Mouse (Mus musculus): ENCODE results near the gene Dhrs4. TPM values are rescaled to one million over a fixed set of nuclear protein-coding genes. Genes with fewer than 3 reads are reported as not detected.
A peak's percentile ranks its signal among the peaks of the same experiment; 100 is the strongest.

Gene Dhrs4
- polyA plus RNA-seq (2015; fragmentation: Nextera tagmentation; extraction: Ambion mirVana), result 81.2 and 83.4 TPM in 2 replicates

DNA sequence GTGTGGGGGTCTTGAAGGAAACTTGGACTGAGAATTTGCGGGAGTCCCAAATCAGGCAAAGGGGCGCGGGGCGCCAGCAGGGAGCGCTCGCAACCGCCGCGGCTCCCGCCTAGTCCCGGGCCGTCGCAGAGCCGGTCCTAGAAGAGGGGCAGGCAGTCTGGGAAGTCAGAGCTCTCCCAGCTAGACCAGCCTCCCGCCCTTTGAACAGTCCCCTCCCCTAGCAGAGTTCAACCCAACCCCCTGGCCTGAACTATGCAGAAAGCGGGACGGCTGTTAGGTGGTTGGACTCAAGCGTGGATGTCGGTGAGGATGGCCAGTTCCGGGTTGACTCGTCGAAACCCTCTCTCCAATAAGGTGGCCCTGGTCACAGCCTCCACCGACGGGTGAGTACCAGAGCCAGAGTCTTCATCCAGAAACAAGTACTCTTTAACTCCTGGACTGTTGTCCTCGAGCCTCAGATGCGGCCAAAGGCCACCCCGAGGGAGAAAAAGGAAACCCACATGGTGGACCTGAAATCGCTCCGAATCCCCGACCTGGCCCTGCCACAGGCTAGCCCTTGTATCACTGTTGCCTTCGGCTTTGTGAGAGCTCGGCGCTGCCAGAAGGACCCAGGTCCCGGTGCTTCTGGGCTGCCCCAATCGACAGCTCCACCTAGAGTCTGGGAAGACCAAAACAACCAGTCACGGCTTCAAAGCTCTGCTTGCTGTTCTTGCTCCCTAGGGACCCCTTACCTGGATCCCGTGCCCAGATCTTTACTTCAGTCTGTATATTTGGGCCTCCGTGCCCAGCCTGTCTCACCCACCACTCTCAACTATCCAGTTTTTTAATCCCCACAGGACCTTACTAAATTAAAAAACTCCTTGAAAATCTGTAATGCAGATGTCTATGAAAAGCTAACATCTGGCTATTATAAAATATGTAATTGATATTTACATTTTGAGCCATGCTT, at the start of gene Dhrs4:
Dhrs4 (plus strand) TSS at position 108 of the 949 bp plus-strand sequence.
- Histone ChIP-seq H3K9me3 (replicated peaks) (no peaks in the 10 kb centered on the region), H3K27ac (replicated peaks) (peak within 1 kb of the TSS; percentile 89), H3K4me2 (replicated peaks) (peak within 1 kb of the TSS; percentile 53), H3K36me3 (peaks cover 7% of the 10 kb centered on the region; the same call in 1 of the 2 replicates), H3K27me3 (no peaks in the 10 kb centered on the region), H3K4me1 (peaks cover 10% of the 10 kb centered on the region; the same call in 1 of the 2 replicates), H3K9ac (peak within 1 kb of the TSS; percentile 56), H3K4me3 (replicated peaks) (peak within 1 kb of the TSS; percentile 64)
- WGBS, result under 1% methylated on average over 38 of the region's 38 CpGs
- peak; percentile 94 for ATAC-seq (ENCODE audit: insufficient number of reproducible peaks, low FRiP score, low TSS enrichment, low read depth)

DNA sequence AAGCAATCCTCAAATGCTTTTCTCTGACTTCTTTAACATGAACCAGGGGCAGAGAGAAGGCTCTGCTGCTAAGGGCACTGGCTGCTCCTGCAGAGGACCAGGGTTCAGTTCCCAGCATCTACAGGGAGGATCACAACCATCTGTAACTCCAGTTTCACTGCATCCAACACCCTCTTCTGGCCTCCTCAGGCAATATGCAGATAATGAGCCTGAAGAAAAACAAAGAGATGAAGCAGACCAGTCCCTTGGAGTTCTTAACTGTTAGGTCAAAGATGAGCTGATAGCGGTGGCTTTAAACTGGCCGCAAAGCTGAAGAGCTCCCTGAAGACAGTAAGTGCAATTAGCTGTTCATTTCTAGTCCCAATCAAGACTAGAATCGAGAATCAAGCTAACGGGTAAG, 48.3 kb upstream of the Dhrs4 start:
- no peaks in the 10 kb centered on the region for H3K4me1 ChIP-seq
- ATAC-seq (ENCODE audit: insufficient number of reproducible peaks, low FRiP score, low TSS enrichment, low read depth), result no peak
- 90% methylated on average over 4 of the region's 4 CpGs for WGBS
- H3K36me3 ChIP-seq, result no peaks in the 10 kb centered on the region
- no peak overlapping the region for H3K9ac ChIP-seq
- H3K4me2 ChIP-seq (replicated peaks), result no peak overlapping the region
- H3K9me3 ChIP-seq (replicated peaks), result no peaks in the 10 kb centered on the region
- H3K27me3 ChIP-seq, result no peaks in the 10 kb centered on the region
- no peak overlapping the region for H3K4me3 ChIP-seq (replicated peaks)
- H3K27ac ChIP-seq (replicated peaks), result no peak overlapping the region

DNA sequence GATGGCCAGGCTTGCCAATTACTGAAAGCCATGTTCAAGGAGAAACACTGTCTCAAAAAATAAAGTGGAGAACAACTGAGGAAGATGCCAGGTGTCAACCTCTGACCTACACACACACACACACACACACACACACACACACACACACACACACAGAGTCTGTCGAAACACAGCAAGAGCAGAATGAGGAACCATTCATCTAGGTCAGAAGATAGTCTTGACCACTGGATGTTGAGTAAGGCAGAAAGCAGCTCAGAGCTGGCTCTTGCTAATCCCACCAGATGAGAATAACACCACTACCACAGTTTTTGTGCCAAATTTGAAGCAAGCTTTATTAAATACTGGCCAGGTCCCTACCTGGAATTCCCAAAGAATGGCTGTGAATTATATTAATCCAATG, 45.5 kb upstream of the Dhrs4 start:
- no peaks in the 10 kb centered on the region for H3K36me3 ChIP-seq
- H3K27ac ChIP-seq (replicated peaks), result no peak overlapping the region
- no peaks in the 10 kb centered on the region for H3K27me3 ChIP-seq
- peaks cover 7% of the 10 kb centered on the region; the same call in 1 of the 2 replicates for H3K4me1 ChIP-seq
- no peak overlapping the region for H3K4me2 ChIP-seq (replicated peaks)
- WGBS, result 93% methylated on average over 1 of the region's 1 CpGs
- no peak overlapping the region for H3K9ac ChIP-seq
- no peaks in the 10 kb centered on the region for H3K9me3 ChIP-seq (replicated peaks)
- ATAC-seq (ENCODE audit: insufficient number of reproducible peaks, low FRiP score, low TSS enrichment, low read depth), result no peak
- H3K4me3 ChIP-seq (replicated peaks), result no peak overlapping the region

DNA sequence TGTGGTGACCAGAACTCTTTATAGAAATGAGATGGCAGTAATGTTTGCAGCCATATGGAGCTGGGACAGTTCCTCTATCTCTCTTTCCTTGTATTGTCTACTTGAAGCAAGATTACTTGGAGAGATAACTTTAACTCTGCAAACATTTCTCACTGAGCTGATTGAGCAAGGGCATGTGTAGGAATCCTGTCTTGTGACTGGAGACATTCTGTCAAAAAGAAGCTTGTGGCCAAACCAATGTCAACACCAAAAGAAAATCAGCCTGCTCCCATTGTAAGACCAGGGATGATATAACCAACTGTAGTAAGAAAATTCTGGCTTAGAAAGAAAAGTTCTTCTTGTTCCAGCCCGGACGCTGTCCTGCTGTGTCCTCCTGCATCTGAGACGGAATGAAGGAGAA, 43.7 kb upstream of the Dhrs4 start:
- Histone ChIP-seq H3K27me3 (no peaks in the 10 kb centered on the region), H3K36me3 (no peaks in the 10 kb centered on the region), H3K27ac (replicated peaks) (no peak overlapping the region), H3K4me3 (replicated peaks) (no peak overlapping the region), H3K9ac (no peak overlapping the region), H3K9me3 (replicated peaks) (no peaks in the 10 kb centered on the region), H3K4me2 (replicated peaks) (no peak overlapping the region), H3K4me1 (peaks cover 12% of the 10 kb centered on the region; the same call in 1 of the 2 replicates)
- ATAC-seq (ENCODE audit: insufficient number of reproducible peaks, low FRiP score, low TSS enrichment, low read depth), result no peak
- WGBS, result 82% methylated on average over 3 of the region's 3 CpGs

DNA sequence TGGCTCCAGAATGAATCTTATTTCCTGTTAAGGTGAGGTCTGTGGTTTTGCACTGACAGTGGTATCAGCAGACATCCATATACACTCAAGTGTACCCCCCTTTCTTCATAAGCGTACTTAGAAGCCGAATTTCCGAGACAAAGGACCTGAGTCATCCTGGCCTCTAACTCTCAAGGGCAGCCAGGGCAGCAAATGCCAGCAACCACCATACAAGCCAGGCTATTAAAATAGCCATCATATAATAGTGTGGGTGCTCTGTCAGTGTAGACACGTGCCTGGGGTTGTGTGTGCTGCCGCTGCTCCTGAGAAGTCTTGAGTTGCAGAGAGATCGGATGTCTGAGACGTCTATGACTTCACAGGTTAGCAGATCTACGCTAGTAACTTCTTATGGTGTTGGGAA, 41.4 kb upstream of the Dhrs4 start:
- WGBS, result 72% methylated on average over 8 of the region's 8 CpGs
- Histone ChIP-seq H3K4me1 (peaks cover 12% of the 10 kb centered on the region; the same call in 1 of the 2 replicates), H3K4me2 (replicated peaks) (no peak overlapping the region), H3K27me3 (no peaks in the 10 kb centered on the region), H3K9me3 (replicated peaks) (no peaks in the 10 kb centered on the region), H3K4me3 (replicated peaks) (no peak overlapping the region), H3K9ac (no peak overlapping the region), H3K27ac (replicated peaks) (no peak overlapping the region), H3K36me3 (no peaks in the 10 kb centered on the region)
- no peak for ATAC-seq (ENCODE audit: insufficient number of reproducible peaks, low FRiP score, low TSS enrichment, low read depth)

DNA sequence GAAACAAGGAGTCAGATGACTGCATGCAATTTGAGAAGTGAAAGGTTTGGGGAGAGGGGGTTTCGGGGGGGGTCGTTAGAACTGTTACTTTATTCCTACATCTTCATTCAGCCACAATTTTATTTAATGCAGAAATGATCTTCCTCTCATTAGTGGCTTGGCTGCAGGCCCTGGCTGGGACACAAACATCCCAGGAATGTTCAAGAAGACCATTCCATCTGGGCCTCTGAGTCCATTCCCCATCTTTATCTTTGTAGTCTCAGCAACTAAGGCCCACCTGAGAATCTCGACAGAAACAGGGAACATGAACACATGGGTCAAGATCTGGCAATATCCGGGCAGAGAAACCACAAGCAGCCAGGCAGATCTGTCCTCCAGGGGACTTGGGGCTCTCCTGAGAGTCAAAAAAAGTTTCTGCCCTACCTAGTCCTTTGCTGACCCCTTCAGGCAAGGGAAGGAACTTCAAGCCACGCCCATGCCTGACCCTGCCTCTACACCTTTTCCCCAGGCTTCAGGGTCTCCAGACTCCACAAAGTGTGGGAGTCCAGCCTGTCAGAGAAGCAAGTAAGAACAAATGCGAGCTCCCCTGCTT, 40.3 kb upstream of the Dhrs4 start:
- no peaks in the 10 kb centered on the region for H3K27me3 ChIP-seq
- H3K36me3 ChIP-seq, result no peaks in the 10 kb centered on the region
- 13% methylated on average over 6 of the region's 6 CpGs for WGBS
- H3K9ac ChIP-seq, result no peak overlapping the region
- H3K4me3 ChIP-seq (replicated peaks), result no peak overlapping the region
- H3K9me3 ChIP-seq (replicated peaks), result no peaks in the 10 kb centered on the region
- no peak overlapping the region for H3K4me2 ChIP-seq (replicated peaks)
- peaks cover 12% of the 10 kb centered on the region; the same call in 1 of the 2 replicates for H3K4me1 ChIP-seq
- ATAC-seq (ENCODE audit: insufficient number of reproducible peaks, low FRiP score, low TSS enrichment, low read depth), result no peak
- no peak overlapping the region for H3K27ac ChIP-seq (replicated peaks)

DNA sequence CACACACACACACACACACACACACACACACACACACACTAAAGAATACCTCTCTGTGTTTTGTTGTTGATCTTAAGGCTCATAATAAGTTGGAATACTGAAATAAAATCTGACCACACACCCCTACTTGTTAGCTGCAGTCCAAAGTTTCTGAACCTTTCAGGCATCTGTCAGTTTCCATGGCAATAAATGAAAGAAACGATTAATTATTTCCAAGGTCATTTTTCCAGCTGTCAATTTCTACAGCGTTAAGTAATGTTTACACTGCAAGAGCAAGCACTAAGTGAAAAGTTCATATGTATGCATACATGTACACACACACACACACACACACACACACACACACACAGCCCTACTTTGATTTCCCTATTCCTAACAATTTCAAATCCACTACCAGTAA, 20.9 kb upstream of the Dhrs4 start:
- no peak overlapping the region for H3K9ac ChIP-seq
- H3K9me3 ChIP-seq (replicated peaks), result 0 out of 2 replicates have a peak, but pooled peaks cover 5% of the 10 kb centered on the region
- H3K36me3 ChIP-seq, result no peaks in the 10 kb centered on the region
- no peak overlapping the region for H3K4me3 ChIP-seq (replicated peaks)
- H3K4me2 ChIP-seq (replicated peaks), result no peak overlapping the region
- no peak for ATAC-seq (ENCODE audit: insufficient number of reproducible peaks, low FRiP score, low TSS enrichment, low read depth)
- H3K27ac ChIP-seq (replicated peaks), result no peak overlapping the region
- no peaks in the 10 kb centered on the region for H3K4me1 ChIP-seq
- H3K27me3 ChIP-seq, result no peaks in the 10 kb centered on the region
- 82% methylated on average over 2 of the region's 2 CpGs for WGBS

DNA sequence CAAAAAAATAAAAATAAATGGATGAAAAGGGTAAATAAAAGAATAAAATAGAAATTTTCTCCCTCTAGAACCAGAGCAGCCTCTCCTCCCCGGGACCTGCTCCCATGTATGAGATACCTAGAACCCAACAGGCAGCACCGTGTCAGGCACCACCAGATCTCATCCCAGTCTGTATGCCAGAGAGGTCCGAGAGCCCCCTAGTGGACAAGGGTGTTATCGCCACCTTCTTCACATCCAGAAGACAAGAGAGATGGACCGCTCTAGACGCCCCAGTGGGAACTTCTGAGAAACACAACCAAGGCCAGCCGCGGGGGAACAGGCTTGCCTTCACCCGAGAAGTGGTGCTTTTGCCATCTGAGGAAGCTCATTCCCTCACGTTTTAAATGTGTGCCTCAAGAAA, 20.3 kb upstream of the Dhrs4 start:
- H3K27ac ChIP-seq (replicated peaks), result no peak overlapping the region
- no peak overlapping the region for H3K4me3 ChIP-seq (replicated peaks)
- no peaks in the 10 kb centered on the region for H3K4me1 ChIP-seq
- H3K4me2 ChIP-seq (replicated peaks), result no peak overlapping the region
- 0 out of 2 replicates have a peak, but pooled peaks cover 5% of the 10 kb centered on the region for H3K9me3 ChIP-seq (replicated peaks)
- 18% methylated on average over 10 of the region's 10 CpGs for WGBS
- H3K27me3 ChIP-seq, result no peaks in the 10 kb centered on the region
- H3K36me3 ChIP-seq, result no peaks in the 10 kb centered on the region
- no peak overlapping the region for H3K9ac ChIP-seq
- no peak for ATAC-seq (ENCODE audit: insufficient number of reproducible peaks, low FRiP score, low TSS enrichment, low read depth)

DNA sequence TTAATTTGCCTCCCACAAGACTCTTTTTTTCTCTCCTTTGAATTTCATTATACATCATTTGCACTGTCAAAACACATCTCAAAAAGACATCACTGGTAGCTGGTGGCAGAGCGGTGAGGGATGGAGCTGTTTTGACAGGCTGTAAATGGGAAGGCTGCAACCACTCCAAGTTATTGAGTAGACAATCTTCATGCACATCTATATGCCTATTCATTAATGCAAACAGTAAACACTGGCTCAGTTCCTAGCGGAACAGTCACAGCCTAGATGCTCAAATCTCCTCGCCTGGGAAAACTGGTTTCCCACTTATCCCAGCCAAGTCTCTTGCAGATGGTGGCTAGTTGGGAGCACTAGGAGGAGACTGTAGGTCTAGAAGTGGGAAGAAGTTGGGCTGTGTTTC, 19.8 kb upstream of the Dhrs4 start:
- no peak overlapping the region for H3K27ac ChIP-seq (replicated peaks)
- 67% methylated on average over 3 of the region's 3 CpGs for WGBS
- H3K9me3 ChIP-seq (replicated peaks), result 0 out of 2 replicates have a peak, but pooled peaks cover 5% of the 10 kb centered on the region
- no peak for ATAC-seq (ENCODE audit: insufficient number of reproducible peaks, low FRiP score, low TSS enrichment, low read depth)
- no peak overlapping the region for H3K4me2 ChIP-seq (replicated peaks)
- no peak overlapping the region for H3K9ac ChIP-seq
- H3K27me3 ChIP-seq, result no peaks in the 10 kb centered on the region
- no peak overlapping the region for H3K4me3 ChIP-seq (replicated peaks)
- H3K36me3 ChIP-seq, result no peaks in the 10 kb centered on the region
- no peaks in the 10 kb centered on the region for H3K4me1 ChIP-seq

DNA sequence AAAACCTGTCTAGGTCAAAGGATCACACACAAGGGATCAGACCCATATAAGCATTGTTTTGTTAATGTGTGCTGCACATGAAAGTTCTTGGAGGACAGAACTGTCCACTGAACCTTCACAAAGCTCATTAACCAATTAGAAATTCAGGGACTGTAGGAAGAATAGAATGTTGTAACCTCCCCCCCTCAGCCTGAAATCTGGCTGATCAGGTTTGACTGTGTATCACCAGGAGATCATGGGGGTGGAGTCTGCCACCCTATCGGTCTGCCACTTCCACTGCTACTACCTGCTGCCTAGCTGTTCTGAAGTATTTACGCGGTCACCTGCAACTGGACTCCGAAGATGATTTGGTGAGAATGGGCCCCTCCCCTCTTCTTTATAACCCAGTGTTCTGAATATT, 18.8 kb upstream of the Dhrs4 start:
- ATAC-seq (ENCODE audit: insufficient number of reproducible peaks, low FRiP score, low TSS enrichment, low read depth), result no peak

DNA sequence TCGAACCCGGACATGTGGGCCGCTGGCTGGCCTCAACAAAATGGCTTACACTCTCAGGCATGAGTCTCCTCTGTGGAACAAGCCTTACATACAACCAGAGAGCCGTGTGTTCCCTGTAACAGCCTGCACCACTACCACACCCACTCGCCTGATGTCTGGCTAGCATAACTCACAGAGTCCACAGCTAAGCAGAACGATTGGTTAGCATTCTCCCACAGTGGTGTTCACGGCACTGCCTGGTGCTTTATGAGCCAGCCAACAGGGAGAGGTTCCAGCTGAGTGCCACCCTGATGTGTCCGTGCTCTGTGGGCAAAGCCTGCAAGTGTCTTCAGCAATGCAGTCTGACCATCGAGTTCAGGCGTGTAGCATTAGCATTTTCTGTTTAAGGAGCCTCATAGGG, 18.3 kb upstream of the Dhrs4 start:
- Histone ChIP-seq H3K4me1 (no peaks in the 10 kb centered on the region), H3K4me3 (replicated peaks) (no peak overlapping the region), H3K27me3 (no peaks in the 10 kb centered on the region), H3K36me3 (no peaks in the 10 kb centered on the region), H3K9ac (no peak overlapping the region), H3K27ac (replicated peaks) (no peak overlapping the region), H3K9me3 (replicated peaks) (0 out of 2 replicates have a peak, but pooled peaks cover 5% of the 10 kb centered on the region), H3K4me2 (replicated peaks) (no peak overlapping the region)
- ATAC-seq (ENCODE audit: insufficient number of reproducible peaks, low FRiP score, low TSS enrichment, low read depth), result no peak
- WGBS, result 65% methylated on average over 10 of the region's 10 CpGs

More for the DNA sequence above, 18.8 kb upstream of the Dhrs4 start:
- H3K4me1 ChIP-seq, result no peaks in the 10 kb centered on the region
- H3K9me3 ChIP-seq (replicated peaks), result 0 out of 2 replicates have a peak, but pooled peaks cover 5% of the 10 kb centered on the region
- no peak overlapping the region for H3K9ac ChIP-seq
- no peaks in the 10 kb centered on the region for H3K36me3 ChIP-seq
- no peak overlapping the region for H3K4me3 ChIP-seq (replicated peaks)
- H3K27me3 ChIP-seq, result no peaks in the 10 kb centered on the region
- no peak overlapping the region for H3K27ac ChIP-seq (replicated peaks)
- whole genome bisulfite sequencing, result 47% methylated on average over 4 of the region's 4 CpGs
- no peak overlapping the region for H3K4me2 ChIP-seq (replicated peaks)
